Mouse (Mus musculus) bone marrow macrophage, adult 2 months (primary cell): ENCODE results near the gene Rnf5.

Source experiments
- CTCF ChIP-seq: IDR thresholded peaks from 2 replicates; pipeline ENCODE4 v1.5.1; 2012; ENCODE audit warnings: low read depth, mild to moderate bottlenecking, low read length, moderate library complexity
- POLR2A ChIP-seq: IDR thresholded peaks from 2 replicates; pipeline ENCODE4 v1.6.1; 2012; ENCODE audit warnings: mild to moderate bottlenecking, low read depth, low read length, borderline replicate concordance

GRCm38 (mm10) chr17:34603375-34604060, at the start of gene Rnf5:
- TF ChIP-seq POLR2A (no peak), CTCF (no peak)
